Mouse (Mus musculus) hindbrain, embryonic 13.5 days (tissue): Measurements from ENCODE around the gene Dcaf7. TPM values are rescaled to one million over a fixed set of nuclear protein-coding genes. Genes with fewer than 3 reads are reported as not detected.
"Not testable (repeated sequence)": the region's sequence is repeated elsewhere in the genome, so short reads cannot be mapped to it uniquely, and the experiment has no call there.

Experiments used
- ATAC-seq: fragments of 200-750 bp; cut with Nextera tagmentation; 2 replicates; pipeline ENCODE4 v1.8.0; 2017; ENCODE audit warnings: moderate TSS enrichment; ENCODE audit not compliant: low FRiP score
- H3K27ac ChIP-seq: fragments of 300-500 bp; sonication (generic); 2 replicates; pipeline ENCODE4 v1.5.1; 2015; ENCODE audit warnings: inconsistent platforms, mild to moderate bottlenecking, moderate library complexity
- H3K27me3 ChIP-seq: fragments of 300-500 bp; sonication (generic); 2 replicates; pipeline ENCODE4 v1.6.1; 2015; ENCODE audit warnings: mild to moderate bottlenecking, inconsistent platforms
- H3K36me3 ChIP-seq: fragments of 300-500 bp; sonication (generic); 2 replicates; pipeline ENCODE4 v1.6.1; 2015; ENCODE audit warnings: mild to moderate bottlenecking, inconsistent platforms
- H3K4me1 ChIP-seq: fragments of 300-500 bp; sonication (generic); replicated peaks from 2 replicates; pipeline ENCODE4 v1.6.1; 2015; ENCODE audit warnings: inconsistent platforms
- H3K4me2 ChIP-seq: fragments of 300-500 bp; sonication (generic); 2 replicates; pipeline ENCODE4 v1.6.1; 2015; ENCODE audit warnings: inconsistent platforms, mild to moderate bottlenecking, moderate library complexity
- H3K4me3 ChIP-seq: fragments of 300-500 bp; sonication (generic); 2 replicates; pipeline ENCODE4 v1.5.1; 2015; ENCODE audit warnings: mild to moderate bottlenecking, inconsistent platforms
- H3K9ac ChIP-seq: fragments of 300-500 bp; sonication (generic); 2 replicates; pipeline ENCODE4 v1.6.1; 2015; ENCODE audit warnings: mild to moderate bottlenecking, inconsistent platforms
- H3K9me3 ChIP-seq: fragments of 300-500 bp; sonication (generic); 2 replicates; pipeline ENCODE4 v1.6.1; 2016; ENCODE audit warnings: inconsistent platforms
- WGBS: fragments of 180-500 bp; shearing (Covaris S2); methylation state at CpG from one replicate; pipeline ENCODE4 v1.1.7; 2015; 5-methylcytosine and 5-hydroxymethylcytosine counted together
- polyA plus RNA-seq: library from polyadenylated mRNA; unstranded; fragments of >200 nt; fragmentation: Nextera tagmentation; extraction: Ambion mirVana; gene quantifications from 2 replicates; pipeline ENCODE4 v1.2.1, GENCODE M21; 2015

Gene Dcaf7
- polyA plus RNA-seq, 1 experiment from 2014 or later: 117 TPM

DNA sequence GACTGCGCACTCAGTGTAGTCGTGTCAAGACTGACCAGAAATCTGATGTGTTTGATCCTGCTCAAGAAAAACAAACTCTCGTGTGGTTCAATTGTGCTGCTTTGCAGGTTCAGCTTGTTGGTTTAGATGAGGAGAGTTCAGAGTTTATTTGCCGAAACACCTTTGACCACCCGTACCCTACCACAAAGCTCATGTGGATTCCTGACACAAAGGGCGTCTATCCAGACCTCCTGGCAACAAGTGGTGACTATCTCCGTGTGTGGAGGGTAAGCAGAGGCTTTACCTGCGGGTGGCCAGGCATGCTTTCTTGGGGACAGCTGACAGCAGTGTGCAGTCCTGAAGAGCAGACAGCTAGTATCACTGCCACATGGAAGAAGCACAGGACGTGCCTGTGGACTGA, 9.9 kb downstream of the Dcaf7 start:
- H3K27ac ChIP-seq: no peak overlapping the region
- no peaks in the 10 kb centered on the region for H3K9me3 ChIP-seq
- peaks cover 46% of the 10 kb centered on the region for H3K36me3 ChIP-seq
- H3K27me3 ChIP-seq: no peaks in the 10 kb centered on the region
- no peak for ATAC-seq
- no peak overlapping the region for H3K9ac ChIP-seq
- no peaks in the 10 kb centered on the region for H3K4me1 ChIP-seq
- no peak overlapping the region for H3K4me2 ChIP-seq
- no peak overlapping the region for H3K4me3 ChIP-seq
- 88% methylated on average over 9 of the region's 9 CpGs for WGBS

DNA sequence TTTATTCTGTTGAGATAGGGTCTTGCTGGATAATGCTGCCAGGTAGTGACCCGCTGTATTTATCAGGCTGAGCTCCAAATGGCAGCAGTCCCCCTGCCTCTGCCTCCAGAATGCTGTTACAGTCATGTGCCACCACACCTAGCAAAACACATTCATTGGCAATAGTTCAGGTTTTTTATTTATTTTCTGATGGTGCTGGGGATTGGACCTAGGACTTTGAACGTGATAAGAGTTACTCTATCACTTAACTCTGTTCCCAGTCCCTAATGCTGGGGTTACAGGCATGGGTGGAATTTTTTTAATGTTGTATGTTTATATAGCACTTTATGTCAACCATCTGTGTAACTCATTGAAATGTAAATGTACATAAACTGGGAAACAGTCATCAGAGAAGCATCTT, 17.2 kb downstream of the Dcaf7 start:
- WGBS: 93% methylated on average over 2 of the region's 2 CpGs

DNA sequence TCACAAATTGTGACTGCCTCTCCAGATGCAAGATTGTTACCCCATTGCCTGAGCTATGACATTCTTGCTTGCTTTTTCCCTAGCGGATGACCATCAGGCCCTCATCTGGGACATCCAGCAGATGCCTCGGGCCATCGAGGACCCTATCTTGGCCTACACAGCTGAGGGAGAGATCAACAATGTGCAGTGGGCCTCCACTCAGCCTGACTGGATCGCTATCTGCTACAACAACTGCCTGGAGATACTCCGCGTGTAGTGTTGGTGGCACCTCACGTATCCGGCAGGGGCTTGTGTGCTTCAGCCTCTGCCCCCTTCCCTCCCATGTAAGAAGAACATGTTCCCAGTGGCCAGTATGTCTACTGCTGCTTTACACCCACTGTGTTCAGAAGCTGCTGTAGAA, 17.9 kb downstream of the Dcaf7 start:
- Histone ChIP-seq H3K4me2 (no peak overlapping the region), H3K36me3 (peaks cover 97% of the 10 kb centered on the region), H3K9ac (no peak overlapping the region), H3K27me3 (no peaks in the 10 kb centered on the region), H3K4me3 (no peak overlapping the region), H3K27ac (no peak overlapping the region), H3K4me1 (no peaks in the 10 kb centered on the region), H3K9me3 (no peaks in the 10 kb centered on the region)
- WGBS: 95% methylated on average over 8 of the region's 8 CpGs
- no peak for ATAC-seq

More for the DNA sequence above, 17.2 kb downstream of the Dcaf7 start:
- Histone ChIP-seq H3K4me1 (no peaks in the 10 kb centered on the region), H3K4me2 (no peak overlapping the region), H3K9me3 (no peaks in the 10 kb centered on the region), H3K27me3 (no peaks in the 10 kb centered on the region), H3K9ac (no peak overlapping the region), H3K36me3 (peaks cover 97% of the 10 kb centered on the region), H3K4me3 (no peak overlapping the region), H3K27ac (no peak overlapping the region)
- no peak for ATAC-seq

DNA sequence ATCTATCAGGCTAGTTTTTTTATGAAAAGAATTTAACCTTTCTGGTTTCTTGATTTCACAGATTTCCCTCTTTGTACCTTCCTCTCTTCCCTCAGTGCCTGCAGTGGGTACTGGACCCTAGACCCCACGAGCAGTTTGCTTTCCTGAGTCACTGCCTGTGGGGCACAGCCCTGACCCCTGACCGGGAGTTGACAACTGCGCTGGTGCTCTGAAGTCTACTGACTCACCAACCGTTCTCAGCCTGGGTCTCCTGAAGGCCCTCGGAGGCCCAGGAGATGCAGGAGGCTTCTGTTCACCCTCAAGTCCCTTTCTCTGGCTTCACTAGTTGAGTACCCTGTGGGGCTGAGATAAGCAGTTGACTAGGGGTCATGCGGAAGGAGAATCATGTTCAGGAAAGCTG, 18.7 kb downstream of the Dcaf7 start:
- no peak overlapping the region for H3K4me2 ChIP-seq
- H3K36me3 ChIP-seq: peaks cover 99% of the 10 kb centered on the region
- no peaks in the 10 kb centered on the region for H3K4me1 ChIP-seq
- no peak for ATAC-seq
- H3K9ac ChIP-seq: no peak overlapping the region
- no peak overlapping the region for H3K27ac ChIP-seq
- H3K9me3 ChIP-seq: no peaks in the 10 kb centered on the region
- H3K27me3 ChIP-seq: no peaks in the 10 kb centered on the region
- no peak overlapping the region for H3K4me3 ChIP-seq
- 88% methylated on average over 6 of the region's 6 CpGs for WGBS

DNA sequence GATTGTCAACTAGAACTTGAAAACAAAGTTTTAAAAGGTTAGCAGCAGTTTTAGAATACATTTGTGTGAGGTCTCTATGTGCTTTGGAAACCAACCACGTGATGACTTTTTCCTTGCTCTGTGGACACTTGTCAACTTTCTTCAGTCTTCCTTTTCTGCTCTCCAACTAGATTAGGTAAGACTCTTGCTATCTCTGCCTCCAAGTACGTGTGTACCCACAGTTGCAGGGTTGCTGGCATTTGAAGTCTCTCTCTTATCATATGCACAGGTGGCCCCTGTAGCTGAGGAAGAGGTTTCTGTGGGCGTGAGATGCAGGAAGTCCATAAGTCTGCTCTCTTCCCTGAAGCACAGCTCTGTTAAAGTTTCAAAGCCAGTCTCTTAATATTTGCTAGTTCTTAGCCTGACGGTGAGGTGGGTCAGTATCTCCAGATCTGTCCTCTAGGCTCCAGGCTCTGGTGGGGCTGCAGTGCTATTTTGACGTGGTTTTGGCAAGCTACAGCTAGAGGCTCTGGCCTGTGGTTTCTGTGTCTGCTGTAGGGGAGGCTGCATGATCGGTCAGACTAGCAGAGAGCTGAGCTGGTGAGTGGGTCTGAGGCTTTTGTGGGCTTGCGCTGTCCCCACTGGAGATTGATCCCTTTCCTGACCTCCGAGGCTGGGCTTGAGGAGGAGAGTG, 20.3 kb downstream of the Dcaf7 start:
- Histone ChIP-seq H3K27ac (no peak overlapping the region), H3K4me3 (no peak overlapping the region), H3K36me3 (peaks cover 85% of the 10 kb centered on the region), H3K4me2 (no peak overlapping the region), H3K27me3 (no peaks in the 10 kb centered on the region), H3K9ac (no peak overlapping the region), H3K9me3 (no peaks in the 10 kb centered on the region), H3K4me1 (no peaks in the 10 kb centered on the region)
- 95% methylated on average over 8 of the region's 8 CpGs for WGBS
- ATAC-seq: no peak

DNA sequence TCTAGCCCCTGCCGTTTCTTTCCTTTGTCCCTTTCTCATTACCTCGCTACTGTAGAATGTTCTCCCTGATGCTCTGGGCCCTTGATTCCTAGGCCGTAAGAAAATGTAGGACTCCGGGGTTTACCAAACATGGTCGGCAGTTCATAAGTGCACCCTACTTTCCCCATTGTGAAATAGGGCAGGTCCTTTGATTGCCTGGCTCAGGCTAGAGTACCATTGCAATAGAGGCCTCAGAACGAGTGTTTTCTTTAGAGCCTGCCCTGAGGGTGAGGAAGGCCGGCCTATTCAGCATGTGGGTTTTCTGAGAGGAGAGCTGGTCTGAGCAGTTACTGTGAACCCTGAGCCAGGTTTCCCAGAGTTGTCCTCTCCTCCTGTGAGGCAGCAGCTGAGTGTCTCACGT, 21.3 kb downstream of the Dcaf7 start:
- Histone ChIP-seq H3K36me3 (peaks cover 74% of the 10 kb centered on the region), H3K9ac (no peak overlapping the region), H3K27me3 (no peaks in the 10 kb centered on the region), H3K4me1 (no peaks in the 10 kb centered on the region), H3K4me3 (no peak overlapping the region), H3K27ac (no peak overlapping the region), H3K9me3 (no peaks in the 10 kb centered on the region), H3K4me2 (no peak overlapping the region)
- WGBS: 86% methylated on average over 8 of the region's 8 CpGs
- no peak for ATAC-seq

DNA sequence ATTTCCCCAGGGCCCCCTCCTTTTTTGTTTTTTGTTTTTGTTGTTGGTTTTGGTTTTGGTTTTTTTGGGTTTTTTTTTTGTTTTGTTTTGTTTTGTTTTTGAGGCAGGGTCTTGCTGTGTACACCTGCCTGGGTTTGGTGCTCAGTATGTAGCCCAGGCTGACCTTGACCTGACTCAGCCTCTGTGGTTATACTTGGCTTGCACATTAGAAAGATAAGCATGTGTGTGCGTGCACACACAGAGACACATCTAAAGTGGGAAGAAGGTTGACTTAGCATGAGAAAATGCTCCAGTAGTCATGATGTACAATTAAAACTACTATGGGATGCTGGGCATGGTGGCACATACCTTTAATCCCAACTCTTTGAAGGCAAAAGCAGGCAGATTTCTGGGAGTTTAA, 23.9 kb downstream of the Dcaf7 start:
- Histone ChIP-seq H3K4me3 (no peak overlapping the region), H3K4me2 (no peak overlapping the region), H3K27ac (no peak overlapping the region), H3K27me3 (no peaks in the 10 kb centered on the region), H3K9me3 (no peaks in the 10 kb centered on the region), H3K36me3 (peaks cover 49% of the 10 kb centered on the region), H3K9ac (no peak overlapping the region), H3K4me1 (peaks cover 4% of the 10 kb centered on the region; the same call in 1 of the 2 replicates)
- no peak for ATAC-seq
- WGBS: 88% methylated on average over 1 of the region's 1 CpGs

DNA sequence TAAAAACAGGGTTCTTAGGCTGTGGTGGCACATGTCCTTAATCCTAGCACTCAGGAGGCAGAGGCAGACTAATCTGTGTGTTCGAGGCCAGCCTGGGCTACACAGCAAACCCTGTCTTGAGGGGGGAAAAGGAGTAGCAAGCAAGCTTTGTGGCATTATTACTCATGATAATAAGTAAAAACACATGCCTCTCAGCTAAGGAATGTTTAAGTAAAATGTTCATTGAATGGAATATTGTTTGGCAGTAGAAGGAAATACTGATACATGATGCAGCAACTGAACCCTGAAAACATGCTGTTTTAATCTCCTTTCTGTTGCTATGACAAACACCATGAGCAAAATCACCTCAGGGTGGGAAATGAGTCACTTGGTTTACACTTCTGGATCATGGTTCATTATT, 24.6 kb downstream of the Dcaf7 start:
- WGBS: 92% methylated on average over 1 of the region's 1 CpGs
- no peak overlapping the region for H3K4me2 ChIP-seq
- H3K9ac ChIP-seq: no peak overlapping the region
- ATAC-seq: no peak
- H3K9me3 ChIP-seq: no peaks in the 10 kb centered on the region
- H3K4me3 ChIP-seq: no peak overlapping the region
- H3K4me1 ChIP-seq: peaks cover 5% of the 10 kb centered on the region
- no peaks in the 10 kb centered on the region for H3K27me3 ChIP-seq
- peaks cover 41% of the 10 kb centered on the region for H3K36me3 ChIP-seq
- H3K27ac ChIP-seq: no peak overlapping the region

DNA sequence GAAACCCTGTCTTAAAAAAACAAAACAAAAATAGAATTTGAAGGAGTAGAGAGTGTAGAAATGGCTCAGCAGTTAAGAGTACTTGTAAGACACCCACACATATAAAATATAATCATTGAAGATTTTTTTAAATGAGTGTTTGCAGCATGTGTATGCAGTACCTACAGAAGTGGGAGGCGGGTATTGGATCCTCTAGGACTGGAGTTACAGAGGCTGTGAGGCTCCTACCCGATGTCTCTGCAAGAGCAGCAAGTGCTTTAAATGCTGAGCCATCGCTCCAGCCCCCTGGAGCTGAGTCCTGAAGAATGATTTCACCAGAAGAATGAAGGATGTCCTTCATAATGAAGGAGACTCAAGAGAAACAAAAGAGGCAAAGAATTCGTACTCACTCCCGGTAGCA, 27.1 kb downstream of the Dcaf7 start:
- H3K9ac ChIP-seq: no peak overlapping the region
- WGBS: 78% methylated on average over 5 of the region's 5 CpGs

DNA sequence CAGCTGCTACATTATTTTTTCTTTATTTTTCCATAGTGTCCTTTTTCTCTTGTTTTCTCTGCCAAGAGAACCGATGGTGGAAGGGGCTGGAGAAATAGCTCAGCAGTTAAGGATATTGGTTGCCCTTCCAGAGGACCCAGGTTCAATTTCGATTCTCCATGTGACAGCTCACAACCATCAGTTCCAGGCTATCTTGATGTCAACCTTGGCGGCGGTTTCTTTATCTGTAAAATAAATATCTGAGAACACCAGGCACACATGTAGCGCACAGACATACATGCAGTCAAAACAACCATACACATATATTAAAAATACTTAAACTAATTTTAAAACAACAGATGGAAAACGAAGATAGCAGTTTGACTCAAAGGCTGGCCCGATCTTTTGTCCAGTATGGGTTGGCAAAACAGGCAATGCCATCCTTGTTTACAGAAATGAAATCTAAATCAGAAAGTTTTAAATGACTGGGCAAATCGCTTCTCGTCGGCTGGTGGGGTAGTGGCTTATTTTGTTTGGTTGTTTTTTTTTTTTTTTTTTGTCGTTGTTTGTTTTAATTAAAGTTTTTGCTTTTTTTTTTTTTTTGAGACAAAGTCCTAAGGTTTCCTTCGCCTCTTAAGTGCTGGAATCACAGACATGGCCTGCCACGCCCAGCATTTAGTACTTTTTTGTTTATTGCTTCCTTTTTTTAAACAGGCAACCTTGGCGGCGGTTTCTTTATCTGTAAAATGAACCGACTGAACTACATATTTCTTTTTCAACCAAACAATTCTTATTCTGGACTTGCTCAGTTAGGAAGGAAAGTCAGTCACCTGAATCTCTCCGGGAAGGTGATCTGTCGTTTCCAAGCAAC, 28.6 kb downstream of the Dcaf7 start:
- H3K27ac ChIP-seq: peak overlapping the region; percentile 90

More for the DNA sequence above, 27.1 kb downstream of the Dcaf7 start:
- Histone ChIP-seq H3K27me3 (no peaks in the 10 kb centered on the region), H3K4me1 (peaks cover 16% of the 10 kb centered on the region), H3K4me2 (no peak overlapping the region), H3K9me3 (no peaks in the 10 kb centered on the region), H3K27ac (no peak overlapping the region), H3K36me3 (peaks cover 17% of the 10 kb centered on the region), H3K4me3 (no peak overlapping the region)
- no peak for ATAC-seq

DNA sequence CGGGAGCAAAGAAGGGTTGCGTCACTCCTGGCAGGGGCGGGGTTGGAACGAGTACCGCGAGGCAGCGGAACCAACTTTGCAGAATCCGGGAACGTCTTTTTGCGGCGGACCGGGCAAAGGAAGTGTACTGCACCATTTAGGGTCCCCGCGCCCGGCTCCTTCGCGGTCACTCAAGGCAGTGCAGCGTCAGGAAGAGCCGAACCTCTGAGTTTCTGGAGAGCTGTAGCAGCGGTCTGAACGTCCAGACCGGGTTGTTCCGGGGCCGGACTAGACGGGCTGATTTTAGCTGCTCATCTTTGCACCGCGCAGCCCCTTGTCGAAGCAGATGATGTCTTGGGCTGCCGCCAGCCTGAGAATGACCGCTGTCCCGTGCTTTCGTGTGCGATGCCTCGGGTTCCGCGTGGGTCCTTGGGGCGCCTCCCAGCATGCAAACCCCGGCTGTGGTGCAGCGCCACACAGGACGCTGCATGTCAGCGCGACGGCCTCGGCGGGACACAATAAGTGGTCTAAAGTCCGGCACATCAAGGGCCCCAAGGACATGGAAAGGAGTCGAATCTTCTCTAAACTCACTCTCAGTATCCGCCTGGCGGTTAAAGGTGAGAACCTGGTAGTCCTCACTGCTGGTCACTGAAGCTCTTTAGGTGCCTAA, 29.4 kb downstream of the Dcaf7 start, which contains the start of gene Taco1:
Taco1 (plus strand) TSS at position 139 of the 649 bp plus-strand sequence.
- ATAC-seq: peak; percentile 98
- no peaks in the 10 kb centered on the region for H3K27me3 ChIP-seq
- peak within 1 kb of the TSS; percentile 87 for H3K4me3 ChIP-seq
- WGBS: under 1% methylated on average over 49 of the region's 49 CpGs
- H3K36me3 ChIP-seq: no peaks in the 10 kb centered on the region
- no peaks in the 10 kb centered on the region for H3K9me3 ChIP-seq
- peak within 1 kb of the TSS; percentile 92 for H3K9ac ChIP-seq
- H3K27ac ChIP-seq: peak within 1 kb of the TSS; percentile 90
- H3K4me2 ChIP-seq: peak within 1 kb of the TSS; percentile 92
- H3K4me1 ChIP-seq: peaks cover 16% of the 10 kb centered on the region

More for the DNA sequence above, 28.6 kb downstream of the Dcaf7 start:
- no peaks in the 10 kb centered on the region for H3K9me3 ChIP-seq
- ATAC-seq: 0 out of 2 replicates have a peak, but pooled peaks have one; percentile 5
- H3K4me1 ChIP-seq: peaks cover 16% of the 10 kb centered on the region
- peak overlapping the region; percentile 87 for H3K4me3 ChIP-seq
- H3K27me3 ChIP-seq: no peaks in the 10 kb centered on the region
- peak overlapping the region; percentile 92 for H3K4me2 ChIP-seq
- WGBS: 47% methylated on average over 18 of the region's 18 CpGs
- peaks cover 2% of the 10 kb centered on the region for H3K36me3 ChIP-seq
- H3K9ac ChIP-seq: peak overlapping the region; percentile 92

DNA sequence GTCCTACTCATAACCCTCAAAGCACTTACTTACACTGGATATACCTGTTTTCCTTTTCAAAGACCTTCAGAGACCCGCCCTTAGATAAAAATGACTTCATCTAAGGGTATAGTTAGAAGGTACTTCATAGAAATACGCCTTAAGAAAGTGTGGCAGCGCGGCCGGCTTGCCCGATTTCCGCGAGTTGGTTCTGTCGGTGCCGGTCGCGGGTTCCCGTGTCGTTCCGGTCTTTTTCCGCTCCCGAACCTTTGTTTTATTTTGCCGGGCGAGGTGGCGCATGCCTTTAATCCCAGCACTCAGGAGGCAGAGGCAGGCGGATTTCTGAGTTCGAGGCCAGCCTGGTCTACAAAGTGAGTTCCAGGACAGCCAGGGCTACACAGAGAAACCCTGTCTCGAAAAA, 29.9 kb downstream of the Dcaf7 start:
- H3K27ac ChIP-seq: peak overlapping the region; percentile 90; the same call in 1 of the 2 replicates
- H3K9me3 ChIP-seq, H3K27me3 ChIP-seq, H3K36me3 ChIP-seq, ATAC-seq: not testable (repeated sequence)
- H3K9ac ChIP-seq: peak overlapping the region; percentile 92
- peaks cover 16% of the 10 kb centered on the region for H3K4me1 ChIP-seq
- H3K4me2 ChIP-seq: peak overlapping the region; percentile 92
- WGBS: 17% methylated on average over 23 of the region's 23 CpGs
- H3K4me3 ChIP-seq: peak overlapping the region; percentile 87
